Mouse (Mus musculus) bone marrow, adult 2 months (tissue): ENCODE data around the gene Mtfr2.

ENCODE experiments used
- CTCF ChIP-seq: fragments of 200-500 bp; IDR thresholded peaks from 2 replicates; pipeline ENCODE4 v1.5.1; 2011; ENCODE audit warnings: low read length, control low read depth; ENCODE audit not compliant: control insufficient read depth, insufficient read depth
- POLR2A ChIP-seq: fragments of 200-500 bp; IDR thresholded peaks from 2 replicates; pipeline ENCODE4 v1.6.1; 2011; ENCODE audit warnings: low read depth, mild to moderate bottlenecking, control low read depth, low read length, borderline replicate concordance; ENCODE audit not compliant: control insufficient read depth

- TF ChIP-seq CTCF (no peak), POLR2A (no peak)
These were observed 34.1 kb upstream of the Mtfr2 start for GRCm38 (mm10) chr10:20313447-20313846.
